Mouse (Mus musculus): ENCODE measurements at regions not wholly inside any gene's neighbourhood (a gene's known extent, or its start where the extent isn't known, plus 50 kb on each side); places are given as distances from the start of the nearest gene placed in this dataset.

- TF ChIP-seq CTCF (IDR thresholded peaks at IDR 0.05; ENCODE audit: low read depth, low read length) (no peak), POLR2A (IDR thresholded peaks at IDR 0.05; ENCODE audit: borderline replicate concordance, low read depth, low read length) (no peak)
These were observed 934.3 kb downstream of the Adgrl2 start for GRCm38 (mm10) chr3:148056074-148056473.
